Mouse (Mus musculus) cerebellum, adult 9-11 months (tissue): ENCODE measurements around the gene Map2k2.

ENCODE experiments used
- DNase-seq: peaks from one replicate; pipeline ENCODE4 v3.0.0; 2022

Gene Map2k2

GRCm38 (mm10) chr10:81177491-81177925 is 71.8 kb downstream of the Map2k2 start:
- peak; percentile 79 for DNase-seq

GRCm38 (mm10) chr10:81177958-81178712 is 72.4 kb downstream of the Map2k2 start:
- DNase-seq, result peak; percentile 54

GRCm38 (mm10) chr10:81178927-81179326 is 73.2 kb downstream of the Map2k2 start:
- peak; percentile 56 for DNase-seq

- DNase-seq, result peak; percentile 59
Observed at GRCm38 (mm10) chr10:81179451-81180342, 74.0 kb downstream of the Map2k2 start.

GRCm38 (mm10) chr10:81180946-81181345 is 75.2 kb downstream of the Map2k2 start:
- peak; percentile 59 for DNase-seq

GRCm38 (mm10) chr10:81181860-81182259 is 76.1 kb downstream of the Map2k2 start:
- peak; percentile 64 for DNase-seq

GRCm38 (mm10) chr10:81182336-81183333 is 76.9 kb downstream of the Map2k2 start, which contains the start of gene Dapk3:
TSS of gene Dapk3 (plus strand) at chr10:81183005.
- DNase-seq, result peak; percentile 99
